Mouse (Mus musculus) spleen, embryonic (tissue): ENCODE measurements at regions not wholly inside any gene's neighbourhood (a gene's known extent, or its start where the extent isn't known, plus 50 kb on each side); places are given as distances from the start of the nearest gene placed in this dataset.

Source experiments
- CTCF ChIA-PET: fragments of 350-600 bp; sonication (Branson Sonifier 250); formaldehyde crosslinking; loops from one replicate; lab custom pipeline; 2022; lab: Charles Lee

GRCm38 (mm10) chr19:21913005-21913670, 135.0 kb downstream of the Cemip2 start:
- CTCF ChIA-PET, result interaction anchor here (0.6 kb wide), 1 partner anchor 20 kb away, joined by 3 read pairs; no protein-coding TSS in a partner anchor

- CTCF ChIA-PET, result interaction anchor here (0.6 kb wide), 1 partner anchor 21 kb away, joined by 3 read pairs; no protein-coding TSS in a partner anchor
Measured at GRCm38 (mm10) chr19:21913748-21914611, 135.8 kb downstream of the Cemip2 start.

- CTCF ChIA-PET, result no interaction called here
Measured at GRCm38 (mm10) chr19:21914658-21915057, 136.5 kb downstream of the Cemip2 start.

GRCm38 (mm10) chr19:21918113-21918512, 140.0 kb downstream of the Cemip2 start:
- CTCF ChIA-PET, result no interaction called here

GRCm38 (mm10) chr19:21919074-21919473, 140.9 kb downstream of the Cemip2 start:
- CTCF ChIA-PET, result no interaction called here

GRCm38 (mm10) chr19:21940114-21940513, 162.0 kb downstream of the Cemip2 start:
- CTCF ChIA-PET, result no interaction called here

- CTCF ChIA-PET, result no interaction called here
Measured at GRCm38 (mm10) chr19:21941720-21942119, 163.6 kb downstream of the Cemip2 start.

- CTCF ChIA-PET, result no interaction called here
Measured at GRCm38 (mm10) chr19:21942286-21942685, 164.1 kb downstream of the Cemip2 start.

- CTCF ChIA-PET, result interaction anchor here (0.9 kb wide), 1 partner anchor 118 kb away, joined by 3 read pairs; no protein-coding TSS in a partner anchor
Measured at GRCm38 (mm10) chr19:21943407-21943806, 165.3 kb downstream of the Cemip2 start.

- CTCF ChIA-PET, result interaction anchor here (0.6 kb wide), 1 partner anchor 1133 kb away, joined by 5 read pairs; no protein-coding TSS in a partner anchor
Measured at GRCm38 (mm10) chr19:21946262-21946922, 168.2 kb downstream of the Cemip2 start.

GRCm38 (mm10) chr19:21948030-21948429, 169.9 kb downstream of the Cemip2 start:
- CTCF ChIA-PET, result no interaction called here

GRCm38 (mm10) chr19:21962635-21963034, 176.2 kb upstream of the Trpm3 start:
- CTCF ChIA-PET, result no interaction called here

- CTCF ChIA-PET, result no interaction called here
Measured at GRCm38 (mm10) chr19:21989857-21990256, 149.0 kb upstream of the Trpm3 start.

- CTCF ChIA-PET, result no interaction called here
Measured at GRCm38 (mm10) chr19:21990970-21991369, 147.9 kb upstream of the Trpm3 start.

- CTCF ChIA-PET, result no interaction called here
Measured at GRCm38 (mm10) chr19:21991413-21991812, 147.4 kb upstream of the Trpm3 start.

GRCm38 (mm10) chr19:21999621-22000020, 139.2 kb upstream of the Trpm3 start:
- CTCF ChIA-PET, result no interaction called here

- CTCF ChIA-PET, result no interaction called here
Measured at GRCm38 (mm10) chr19:22008053-22008935, 130.6 kb upstream of the Trpm3 start.

- CTCF ChIA-PET, result no interaction called here
Measured at GRCm38 (mm10) chr19:22010239-22010638, 128.6 kb upstream of the Trpm3 start.

GRCm38 (mm10) chr19:22015854-22016610, 122.8 kb upstream of the Trpm3 start:
- CTCF ChIA-PET, result no interaction called here

- CTCF ChIA-PET, result no interaction called here
Measured at GRCm38 (mm10) chr19:22017425-22017824, 121.4 kb upstream of the Trpm3 start.
